Mouse (Mus musculus) heart, postnatal 36 days (tissue): Measurements from ENCODE around the gene Sdhb. TPM values are rescaled to one million over a fixed set of nuclear protein-coding genes. Genes with fewer than 3 reads are reported as not detected.

Source experiments
- DNase-seq, 2 experiments: peaks; one replicate each; pipeline ENCODE4 v3.0.0; 2021 to 2022
- intact Hi-C: fragments of 180-260 bp; cut with DNase I; formaldehyde crosslinking; loops from one replicate; pipeline ENCODE4 v1.15.1; 2025
- total RNA-seq, 2 experiments: library from RNA; stranded (reverse); gene quantifications; 2 replicates each; pipeline ENCODE4 v1.2.3; 2021

Gene Sdhb
- total RNA-seq, 2 experiments from 2014 or later: 1,261 to 1,268 TPM

DNA sequence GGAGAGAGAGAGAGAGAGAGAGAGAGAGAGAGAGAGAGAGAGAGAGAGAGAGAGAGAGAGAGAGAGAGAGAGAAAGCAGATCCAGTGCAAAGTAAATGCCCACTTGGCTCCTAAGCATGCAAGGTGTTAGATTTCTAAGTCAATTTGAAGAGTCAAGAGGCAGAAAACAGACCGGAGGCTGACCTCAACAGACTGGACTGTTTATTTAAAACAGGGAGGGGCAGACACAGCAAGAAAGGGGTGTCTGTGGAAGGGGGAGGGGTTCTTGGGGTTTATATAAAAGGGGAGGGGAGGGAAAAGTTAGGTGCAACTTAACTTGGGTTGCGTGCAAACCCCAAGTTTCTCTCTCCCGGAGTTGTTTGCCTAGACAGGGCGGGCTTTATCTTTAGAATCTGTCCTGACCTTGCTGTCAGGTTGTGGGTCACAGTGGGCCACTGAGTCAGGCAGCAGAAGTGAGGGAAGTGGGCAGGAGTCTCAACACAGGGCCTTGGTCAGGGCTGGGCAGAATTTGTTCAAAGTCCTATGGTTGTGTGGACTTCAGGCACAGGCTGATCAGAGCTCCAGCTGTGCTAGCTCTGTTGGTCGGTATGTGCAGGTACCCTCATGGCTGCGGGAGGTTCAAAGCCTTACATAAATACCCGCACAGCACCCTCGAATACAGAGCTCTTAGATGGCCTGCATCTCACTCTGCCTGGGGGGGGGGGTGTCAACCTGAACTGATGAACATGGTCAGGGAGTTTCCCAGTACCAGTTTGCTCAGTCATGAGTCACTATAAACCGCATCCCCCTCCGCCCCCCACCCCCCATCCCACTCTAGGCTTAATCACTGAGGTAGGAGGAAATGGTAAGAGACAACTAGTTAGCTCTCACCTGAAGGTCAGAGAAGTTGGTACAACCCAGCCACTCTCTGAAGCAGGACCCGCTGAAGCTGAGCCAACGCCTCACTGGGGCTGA lies 13.2 kb upstream of the Sdhb start:
- intact Hi-C loops: no loop called here
- DNase-seq: no peak

DNA sequence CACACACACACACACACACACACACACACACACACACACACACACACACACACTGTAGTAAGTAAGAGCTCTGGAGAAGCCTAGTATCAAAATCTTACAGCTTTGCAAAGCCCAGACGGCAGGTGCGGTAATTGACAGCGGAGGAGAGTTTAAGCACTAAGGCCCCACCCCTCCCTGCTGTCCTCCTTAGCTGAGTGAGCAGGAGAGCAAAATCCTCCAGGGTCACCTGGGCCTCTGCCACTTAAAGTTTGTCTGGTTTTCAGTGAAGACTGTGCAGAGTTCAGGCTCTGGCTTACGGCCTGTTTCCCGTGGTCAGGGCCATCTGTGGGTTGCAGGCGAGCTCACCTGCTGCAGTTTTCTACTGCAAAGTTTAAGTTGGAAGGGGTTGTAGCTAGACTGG lies 12.5 kb upstream of the Sdhb start:
- DNase-seq: no peak
- intact Hi-C loops: no loop called here

DNA sequence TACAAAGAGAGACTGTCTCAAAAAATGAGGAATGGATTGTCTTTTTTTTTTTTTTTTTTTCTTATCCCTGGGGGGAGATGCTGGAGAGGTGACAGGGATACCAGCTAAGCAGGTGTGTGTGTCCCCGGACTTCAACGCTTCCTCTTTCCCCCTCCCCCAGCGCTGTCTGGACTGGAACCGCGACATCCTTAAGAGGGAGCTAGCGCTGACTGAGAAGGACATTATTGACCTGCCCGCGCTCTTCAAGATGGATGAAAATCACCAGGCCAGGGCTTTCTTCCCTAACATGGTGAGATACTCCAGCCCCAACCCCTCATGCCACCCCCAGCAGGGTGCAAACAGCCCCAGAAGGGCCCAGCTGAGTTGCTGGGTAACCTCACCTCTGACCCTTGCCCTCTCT lies 12.0 kb upstream of the Sdhb start:
- DNase-seq: no peak
- intact Hi-C loops: no loop called here

DNA sequence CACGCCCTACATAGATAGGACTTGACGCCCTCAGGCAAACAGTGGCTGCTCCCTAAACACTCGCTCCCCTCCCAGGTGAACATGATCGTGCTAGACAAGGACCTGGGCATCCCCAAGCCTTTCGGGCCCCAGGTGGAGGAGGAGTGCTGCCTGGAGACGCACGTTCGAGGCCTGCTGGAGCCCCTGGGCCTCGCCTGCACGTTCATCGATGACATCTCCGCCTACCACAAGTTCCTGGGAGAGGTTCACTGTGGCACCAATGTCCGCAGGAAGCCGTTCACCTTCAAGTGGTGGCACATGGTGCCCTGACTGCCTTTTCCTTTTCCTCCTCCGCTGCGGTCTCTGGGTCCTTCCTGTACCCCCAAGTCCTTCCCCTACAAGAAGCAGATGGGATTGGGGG lies 11.4 kb upstream of the Sdhb start:
- no peak for DNase-seq
- intact Hi-C loops: no loop called here

GRCm38 (mm10) chr4:140950574-140950973 lies 10.4 kb upstream of the Sdhb start:
- intact Hi-C loops: no loop called here
- peak; percentile 52 to 66 for DNase-seq

DNA sequence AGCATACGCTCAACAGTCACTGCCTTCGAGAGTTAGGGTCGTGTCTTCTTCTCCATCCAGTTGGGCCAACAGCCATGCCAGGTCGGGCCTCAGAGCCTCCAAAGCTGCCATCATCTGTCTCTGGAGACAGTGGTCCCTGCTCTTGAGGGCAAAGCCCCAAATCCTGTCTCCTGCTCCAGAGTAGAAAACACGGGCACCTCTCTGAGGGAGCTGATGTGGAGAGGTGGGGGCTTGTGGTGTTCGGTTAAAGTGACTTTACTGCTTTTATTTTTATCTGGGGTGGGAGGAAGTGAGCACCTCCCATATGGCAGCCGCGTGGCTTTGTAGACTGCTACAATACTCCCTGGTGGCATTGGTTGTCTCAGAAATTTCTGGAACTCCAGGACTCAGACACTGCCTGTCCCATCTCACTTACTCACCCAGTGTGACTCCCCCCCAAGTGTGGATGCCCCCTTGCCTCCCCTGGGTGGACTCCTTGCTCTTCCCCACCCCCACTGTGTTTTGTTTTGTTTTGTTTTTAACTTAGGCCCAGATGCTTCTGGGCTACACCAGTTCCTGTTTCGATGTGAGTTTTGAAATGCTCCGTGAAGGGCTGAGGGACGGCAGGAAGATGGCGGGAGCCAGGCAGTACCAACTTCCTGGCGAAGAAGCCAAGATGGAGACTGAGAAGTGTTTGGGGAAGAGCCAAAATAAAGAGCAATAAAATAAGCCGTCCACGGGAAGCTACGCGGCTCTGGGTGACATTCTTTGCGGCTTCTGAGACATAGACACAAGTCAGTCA lies 9.0 kb upstream of the Sdhb start:
- no peak for DNase-seq

GRCm38 (mm10) chr4:140957131-140957702 lies 3.8 kb upstream of the Sdhb start:
- intact Hi-C loops: loop anchor here (5.0 kb wide), 1 partner anchor 135 kb away; no protein-coding TSS in a partner anchor
- no peak for DNase-seq

More for the DNA sequence above, 9.0 kb upstream of the Sdhb start:
- intact Hi-C loops: no loop called here

DNA sequence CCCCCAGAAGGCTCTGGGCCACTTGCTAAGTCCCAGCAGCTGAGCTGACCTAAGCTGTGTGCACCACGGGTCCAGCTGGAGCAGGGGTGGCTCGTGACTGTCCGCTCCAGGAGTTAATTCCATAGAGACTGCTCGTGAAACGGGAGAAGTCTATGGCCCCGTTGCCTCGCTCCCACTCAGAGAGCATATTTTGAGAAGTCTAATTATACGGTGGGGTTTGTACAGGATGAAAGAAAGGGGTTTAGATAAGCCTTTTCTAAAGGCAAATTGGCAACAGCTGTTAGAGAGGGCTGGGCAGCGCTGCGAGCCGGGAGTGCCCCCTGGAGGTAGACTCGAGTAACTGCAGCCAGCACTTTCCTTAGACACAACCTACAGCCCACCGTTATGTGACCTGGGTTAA lies 3.3 kb upstream of the Sdhb start:
- intact Hi-C loops: loop anchor here (1.0 to 5.0 kb wide), 3 partner anchors 135 to 233 kb away; no protein-coding TSS in a partner anchor

GRCm38 (mm10) chr4:140958319-140958718 lies 2.7 kb upstream of the Sdhb start:
- intact Hi-C loops: loop anchor here (1.0 to 5.0 kb wide), 3 partner anchors 136 to 234 kb away; no protein-coding TSS in a partner anchor
- DNase-seq: no peak

More for the DNA sequence above, 3.3 kb upstream of the Sdhb start:
- peak; percentile 81 to 85 for DNase-seq

DNA sequence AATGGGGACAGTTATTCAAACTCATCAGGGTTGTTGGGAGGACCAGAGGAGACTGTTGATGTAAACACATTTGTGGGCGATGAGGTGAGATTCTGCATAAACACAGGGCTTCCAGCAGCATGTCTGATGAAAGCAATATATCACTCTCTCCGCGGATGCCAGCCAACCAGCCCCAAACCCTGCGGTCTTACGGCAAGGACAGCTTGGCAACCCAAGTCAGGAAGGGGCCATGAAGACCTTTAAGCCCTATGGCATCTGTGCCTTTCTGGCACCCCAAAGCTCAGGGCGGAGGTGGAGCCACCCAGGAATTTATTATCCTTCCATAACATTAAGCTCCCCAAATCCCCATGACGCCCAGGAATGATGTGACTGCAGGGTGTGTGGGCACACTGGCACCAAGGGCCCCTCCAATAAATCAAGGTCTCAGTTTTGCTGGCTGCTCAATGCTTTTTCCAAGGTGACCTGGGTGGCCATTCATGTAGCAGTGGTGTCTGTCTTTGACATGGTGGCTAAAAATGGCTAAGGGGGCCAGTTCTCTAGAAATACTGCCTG lies 1.8 kb upstream of the Sdhb start:
- intact Hi-C loops: loop anchor here (2.0 to 5.0 kb wide), 2 partner anchors 137 to 234 kb away; no protein-coding TSS in a partner anchor
- DNase-seq: no peak

DNA sequence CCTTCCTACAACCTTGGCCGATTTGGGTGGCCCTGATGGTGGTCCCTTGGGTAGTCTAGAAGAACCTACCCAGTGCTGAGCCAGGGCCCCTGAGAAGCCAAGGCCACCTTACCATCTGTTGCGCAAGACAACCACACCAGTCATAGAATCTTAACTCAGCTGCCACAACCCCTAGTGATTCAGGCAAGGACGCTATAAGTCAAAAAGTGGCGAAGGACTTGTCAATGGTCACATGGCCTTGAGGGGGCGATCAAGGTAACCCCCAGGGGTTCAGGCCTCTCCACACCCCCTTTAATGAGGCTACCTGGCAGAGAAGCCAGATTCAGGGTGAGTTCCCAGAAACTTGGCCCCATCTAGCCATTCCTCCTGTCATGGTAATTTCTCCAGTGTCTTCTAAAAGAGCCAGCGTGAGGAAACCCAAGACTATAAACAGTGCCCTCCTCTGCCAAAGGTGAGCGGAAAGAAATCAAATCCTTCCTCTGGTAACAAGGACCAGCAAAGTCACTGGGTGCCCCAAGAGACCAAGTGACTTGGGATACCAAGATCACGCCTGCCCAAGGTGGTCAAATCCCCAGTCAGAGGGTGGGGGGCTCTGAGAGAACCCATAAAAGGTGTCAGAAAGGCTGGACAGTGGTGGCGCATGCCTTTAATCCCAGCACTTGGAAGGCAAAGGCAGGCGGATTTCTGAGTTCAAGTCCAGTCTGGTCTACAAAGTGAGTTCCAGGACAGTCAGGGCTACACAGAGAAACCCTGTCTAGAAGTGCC lies 1.1 kb upstream of the Sdhb start:
- intact Hi-C loops: loop anchor here (2.0 to 10.0 kb wide), 3 partner anchors 138 to 235 kb away; partner anchors contain the start of gene Szrd1
- no peak for DNase-seq

GRCm38 (mm10) chr4:140961467-140962206 lies 634 bp downstream of the Sdhb start:
- intact Hi-C loops: loop anchor here (10.0 kb wide), 1 partner anchor 173 kb away; the partner anchor contains the start of gene Szrd1
- no peak for DNase-seq

GRCm38 (mm10) chr4:140962207-140962909 lies 1.4 kb downstream of the Sdhb start:
- intact Hi-C loops: loop anchor here (10.0 kb wide), 1 partner anchor 172 kb away; the partner anchor contains the start of gene Szrd1
- no peak for DNase-seq

GRCm38 (mm10) chr4:140962950-140963349 lies 1.9 kb downstream of the Sdhb start:
- intact Hi-C loops: loop anchor here (10.0 kb wide), 1 partner anchor 172 kb away; the partner anchor contains the start of gene Szrd1
- peak in 1 of 2 experiments; percentile 43 for DNase-seq

GRCm38 (mm10) chr4:140963941-140964597 lies 3.1 kb downstream of the Sdhb start:
- intact Hi-C loops: loop anchor here (1.0 to 10.0 kb wide), 3 partner anchors 23 to 171 kb away; partner anchors contain the start of genes Atp13a2 and Szrd1
- no peak for DNase-seq

GRCm38 (mm10) chr4:140964620-140965019 lies 3.6 kb downstream of the Sdhb start:
- DNase-seq: peak; percentile 75 to 77
- intact Hi-C loops: loop anchor here (1.0 to 10.0 kb wide), 3 partner anchors 22 to 170 kb away; partner anchors contain the start of genes Atp13a2 and Szrd1
